Mouse (Mus musculus): ENCODE data around the gene Per1. TPM values are rescaled to one million over a fixed set of nuclear protein-coding genes. Genes with fewer than 3 reads are reported as not detected.

Per1 gene
- 9.8 TPM for polyA plus RNA-seq (2017; shearing (Covaris generic))

DNA sequence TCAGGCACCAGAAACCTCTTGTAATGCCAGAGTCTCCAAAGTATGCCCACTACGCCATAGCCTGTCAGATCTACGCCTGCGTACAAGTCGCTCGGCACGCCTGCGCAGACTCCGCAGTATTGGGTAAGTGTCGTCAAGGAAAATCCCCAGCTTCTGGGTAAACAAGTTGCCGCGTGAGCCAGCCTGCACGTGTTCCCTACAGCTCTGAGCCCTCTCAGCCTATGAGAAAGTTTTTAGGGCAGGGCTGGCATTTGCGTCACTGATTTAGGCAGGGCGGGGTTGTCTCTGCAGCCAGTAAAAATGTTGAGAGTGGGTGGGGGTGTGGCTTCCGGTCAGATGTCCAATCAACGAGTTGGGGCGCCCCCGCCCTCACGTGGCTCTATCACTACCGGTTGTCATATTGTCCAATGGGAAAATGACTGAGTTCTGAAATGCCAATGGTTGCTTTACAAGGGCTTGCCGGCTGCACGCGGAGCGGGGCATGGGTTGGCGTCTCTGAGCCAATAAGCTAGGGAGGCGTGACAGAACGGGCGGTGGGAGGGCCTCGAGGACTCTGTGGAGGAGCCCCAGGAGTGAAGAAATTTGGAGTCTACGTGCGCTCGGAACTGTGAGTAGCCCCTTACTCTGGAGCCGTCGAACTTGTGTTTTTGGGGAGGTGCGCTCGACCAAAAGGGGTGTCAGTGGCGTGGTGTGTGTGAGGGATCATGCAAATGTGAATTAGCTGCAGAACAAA, at the start of gene Per1:
TSS of gene Per1 (plus strand) at position 521 of the 733 bp plus-strand sequence.

DNA sequence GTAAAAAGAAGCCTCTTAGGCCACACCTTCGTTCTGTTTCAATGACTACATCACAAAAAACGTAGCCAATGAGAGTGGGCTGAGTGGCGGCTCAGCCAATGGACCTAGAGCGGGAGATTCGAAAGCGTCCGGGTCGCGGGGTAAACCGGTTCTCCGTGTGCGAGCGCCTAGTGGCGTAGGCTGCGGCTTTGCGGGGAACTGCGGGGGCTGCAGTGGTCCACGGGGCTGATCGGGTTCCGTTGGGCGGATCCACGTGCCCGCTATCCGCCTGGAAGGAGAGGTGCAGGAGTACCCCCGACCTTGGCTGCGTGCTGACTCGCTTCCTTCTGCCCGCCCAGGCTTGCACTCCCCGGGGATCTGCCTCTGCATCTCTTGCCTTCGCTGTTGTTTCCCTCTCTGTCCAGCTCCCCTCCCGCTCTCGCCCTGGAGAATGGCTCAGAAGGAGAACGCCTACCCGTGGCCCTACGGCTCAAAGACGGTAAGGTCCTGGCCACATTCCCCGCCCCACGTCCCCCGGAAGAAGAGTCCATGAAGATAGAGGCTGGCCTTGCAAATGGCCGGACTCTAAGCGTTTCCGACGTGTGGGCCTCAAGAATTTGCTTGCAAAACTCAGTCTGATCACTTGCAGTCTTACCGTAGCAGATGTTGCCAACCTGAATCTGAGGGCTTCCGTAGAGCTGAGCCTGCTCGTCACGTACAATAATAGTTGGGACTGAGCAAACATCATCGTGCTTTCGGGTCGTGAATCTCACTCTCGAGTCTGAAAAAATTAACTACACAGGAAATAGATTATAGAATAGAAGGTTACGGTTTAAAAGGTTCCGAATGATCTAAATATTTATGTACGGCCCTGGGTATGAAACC, 49.3 kb upstream of the Per1 start, which contains the start of gene Aurkb:
TSS of gene Aurkb (plus strand) at position 117 of the 864 bp plus-strand sequence.

DNA sequence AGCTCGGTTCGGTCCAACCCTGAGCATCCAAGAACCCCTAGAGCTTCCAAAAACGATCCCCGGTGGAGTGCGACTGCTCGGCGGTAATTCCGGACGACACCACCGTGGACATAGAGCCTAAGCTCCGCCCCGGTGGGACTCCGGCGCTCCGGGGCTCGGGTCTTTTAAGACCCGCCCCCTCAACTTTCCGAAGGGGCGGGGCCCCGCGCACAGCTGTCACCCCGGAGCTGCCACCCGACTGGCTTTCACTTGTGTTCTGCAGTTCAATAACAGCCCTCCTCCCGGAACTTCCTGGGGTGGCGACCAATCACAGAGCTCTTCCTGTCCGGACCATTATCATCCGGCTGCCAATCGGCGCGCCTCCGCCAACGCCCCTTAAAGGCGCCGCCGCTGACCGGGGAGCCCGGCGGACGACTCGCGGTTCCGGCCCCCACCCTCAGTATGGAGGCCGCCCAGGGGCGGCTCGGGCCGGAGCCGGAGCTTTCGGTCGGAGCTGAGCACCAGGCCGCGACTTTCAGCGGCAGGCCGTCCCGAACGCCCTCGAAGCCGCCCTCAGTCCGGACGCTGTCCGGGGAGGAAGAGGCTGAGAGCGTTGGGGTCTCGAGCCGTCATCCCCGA, 35.6 kb upstream of the Per1 start, which contains the start of gene Borcs6:
TSS of gene Borcs6 (plus strand) at position 361 of the 618 bp plus-strand sequence.

DNA sequence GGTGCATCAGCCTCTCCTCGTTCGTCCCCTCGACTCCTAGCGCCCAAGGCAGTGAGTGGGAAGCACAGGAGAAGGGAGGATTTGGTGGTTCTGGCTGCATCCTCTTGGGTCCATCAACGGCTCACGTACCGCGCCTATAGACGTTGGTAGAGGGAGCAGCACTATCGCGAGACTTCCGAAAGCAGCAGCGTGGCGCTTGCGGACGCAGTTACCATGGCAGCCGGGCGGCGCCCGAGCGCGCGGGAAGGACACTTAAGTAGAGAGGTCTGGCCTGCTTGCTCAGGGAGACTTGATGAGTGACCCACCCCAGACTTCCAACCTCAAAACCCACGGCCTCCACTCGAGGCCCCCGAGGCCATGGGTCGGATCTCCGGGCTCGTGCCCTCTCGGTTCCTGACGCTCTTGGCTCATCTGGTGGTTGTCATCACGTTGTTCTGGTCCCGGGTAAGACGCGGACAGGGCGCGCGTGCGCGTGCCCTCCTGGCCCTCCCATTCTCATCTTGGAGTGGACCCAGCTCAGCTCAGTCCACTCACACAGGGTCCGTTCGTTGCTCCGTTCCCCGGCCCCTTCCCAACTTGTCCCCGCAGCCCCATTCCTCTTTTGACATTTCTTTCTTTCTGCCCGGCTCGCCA, 24.3 kb upstream of the Per1 start, which contains the start of gene Tmem107:
TSS of gene Tmem107 (plus strand) at position 217 of the 633 bp plus-strand sequence.

DNA sequence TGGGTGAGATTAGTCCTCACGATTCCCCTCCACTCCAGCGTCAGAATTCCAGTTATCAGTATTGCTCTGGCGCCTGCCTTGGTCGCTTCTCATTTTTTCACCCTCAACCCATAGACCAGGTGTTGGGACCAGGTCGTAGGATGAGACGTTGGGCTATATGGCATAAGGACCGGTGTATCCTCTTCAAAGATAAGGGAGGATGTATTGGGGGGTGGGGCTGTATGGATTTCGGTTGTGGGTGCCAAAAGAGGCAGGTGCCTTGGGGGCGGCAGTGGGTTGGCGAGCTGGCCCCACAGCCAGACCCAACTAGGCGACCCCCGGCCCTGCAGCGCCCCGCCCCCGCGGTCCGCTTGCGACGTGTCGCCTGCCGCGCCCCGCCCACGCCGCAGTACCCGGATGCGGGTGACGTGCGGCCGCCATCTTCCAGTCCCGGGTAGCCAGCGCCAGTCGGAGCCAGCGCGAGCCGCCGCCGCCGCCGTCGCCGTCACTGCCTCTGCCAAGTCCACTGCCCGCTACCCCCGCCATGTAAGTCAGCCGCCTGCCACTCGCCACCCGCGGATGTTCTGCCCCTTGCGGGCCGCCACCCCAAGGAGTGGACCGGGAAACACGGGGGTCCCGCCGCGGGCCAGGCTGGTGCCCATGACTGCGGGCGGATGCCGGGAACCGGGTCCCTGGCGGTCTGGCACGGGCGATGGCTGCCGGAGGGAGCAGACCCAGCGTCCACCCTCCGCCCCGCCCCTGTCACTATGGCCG, 6.7 kb upstream of the Per1 start, which contains the start of gene Vamp2:
TSS of gene Vamp2 (plus strand) at position 388 of the 753 bp plus-strand sequence.

DNA sequence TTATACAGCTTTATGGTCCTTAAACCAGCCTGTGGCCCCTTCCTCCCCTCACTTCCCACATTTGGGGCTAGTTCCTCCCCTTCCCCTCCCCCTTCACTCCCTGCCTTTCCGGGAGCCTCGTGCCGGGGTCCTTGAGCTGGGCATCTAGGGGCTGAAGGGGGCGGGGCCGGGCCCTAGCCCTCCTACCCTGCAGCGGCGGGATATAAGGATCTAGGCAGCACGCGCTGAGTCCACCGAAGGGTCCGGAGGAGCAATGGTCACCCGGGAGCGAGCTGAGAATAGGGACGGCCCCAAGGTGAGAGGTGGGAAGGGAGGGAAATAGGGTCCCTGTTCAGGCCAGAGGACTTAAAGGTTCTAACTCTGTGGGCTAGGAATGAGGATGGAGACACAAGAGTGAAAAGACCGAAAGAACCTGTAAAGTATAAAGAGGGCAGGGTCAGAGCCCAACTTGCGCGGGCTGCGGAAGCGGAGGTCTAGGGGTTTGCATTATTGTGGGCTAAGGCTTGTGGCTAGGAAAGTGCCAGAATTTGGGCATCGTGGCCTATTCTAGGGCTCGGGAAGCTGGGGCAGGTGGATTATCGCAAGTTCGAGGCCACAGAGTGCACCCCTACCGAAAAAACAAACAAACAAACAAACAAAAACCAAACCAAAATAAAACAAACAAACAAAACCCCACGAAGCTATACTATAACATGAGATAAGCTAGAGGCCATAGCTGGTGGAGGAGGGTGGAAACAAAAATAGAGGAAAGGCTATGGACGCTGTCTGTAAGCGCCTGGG, 25.4 kb downstream of the Per1 start, which contains the start of gene Hes7:
TSS of gene Hes7 (plus strand) at position 184 of the 780 bp plus-strand sequence.

DNA sequence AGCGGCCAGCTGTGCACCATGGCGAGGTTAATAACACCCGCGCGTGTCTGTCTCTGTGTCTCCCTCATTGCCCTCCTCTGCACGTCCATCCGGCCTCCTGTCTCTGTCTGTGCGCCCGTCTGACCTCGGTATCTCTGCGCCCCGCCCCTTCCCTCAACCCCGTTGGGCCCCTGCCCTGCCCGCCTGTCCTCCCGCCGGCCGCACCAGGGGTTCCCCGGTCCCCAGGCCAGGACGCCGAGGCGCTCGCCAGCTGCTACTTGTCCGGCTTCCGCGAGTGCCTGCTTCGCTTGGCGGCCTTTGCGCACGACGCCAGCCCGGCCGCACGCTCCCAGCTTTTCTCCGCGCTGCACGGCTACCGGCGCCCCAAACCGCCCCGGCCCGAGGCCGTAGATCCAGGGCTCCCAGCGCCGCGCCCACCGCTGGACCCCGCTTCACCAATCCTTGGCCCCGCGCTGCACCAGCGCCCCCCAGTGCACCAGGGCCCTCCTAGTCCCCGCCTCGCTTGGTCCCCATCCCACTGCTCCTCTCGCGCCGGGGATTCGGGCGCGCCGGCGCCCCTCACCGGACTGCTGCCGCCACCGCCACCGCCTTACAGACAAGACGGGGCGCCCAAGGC, 27.4 kb downstream of the Per1 start, which contains the start of gene 9130213A22Rik:
TSS of gene 9130213A22Rik (minus strand) at position 254 of the 616 bp plus-strand sequence.

DNA sequence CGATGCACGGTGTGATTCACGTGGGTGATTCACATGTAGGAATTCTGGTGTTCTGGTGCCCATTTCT, 30.7 kb downstream of the Per1 start, which contains the start of gene Aloxe3:
TSS of gene Aloxe3 (plus strand) at position 45 of the 67 bp plus-strand sequence.

DNA sequence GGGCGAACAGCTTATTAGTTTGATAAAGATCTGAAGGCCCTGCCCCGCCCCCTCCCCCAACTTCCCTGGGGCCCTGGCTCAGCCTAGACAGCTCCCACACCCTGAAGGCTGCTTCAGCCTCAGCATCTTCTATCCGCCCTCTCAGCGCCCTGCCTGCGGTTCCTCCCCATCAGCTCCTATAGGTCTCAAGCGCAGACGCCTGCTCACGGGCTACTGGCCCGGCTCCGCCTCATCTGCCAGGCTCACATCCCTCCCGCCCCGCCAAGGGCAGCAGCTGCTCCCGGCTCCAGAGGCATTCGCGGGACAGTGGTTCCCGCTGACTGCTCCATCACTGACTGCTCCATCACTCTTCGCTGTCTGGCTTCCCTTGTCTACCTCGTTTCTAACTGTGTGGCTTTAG, 61.8 kb downstream of the Per1 start, which contains the start of gene Alox12b:
TSS of gene Alox12b (plus strand) at position 190 of the 400 bp plus-strand sequence.

Other genes with a start within 250 kb of the Per1 start
- 74.0 TPM for gene Ndel1, start 223.4 kb upstream of the Per1 start, polyA plus RNA-seq (2017; shearing (Covaris generic))
- not detected for gene Rnf222, start 206.7 kb upstream of the Per1 start, polyA plus RNA-seq (2017; shearing (Covaris generic))
- gene Rpl26, start 193.6 kb upstream of the Per1 start, polyA plus RNA-seq (2017; shearing (Covaris generic)): 813 TPM
- gene Odf4, start 168.1 kb upstream of the Per1 start, polyA plus RNA-seq (2017; shearing (Covaris generic)): not detected
- 0.16 TPM for gene Arhgef15, start 137.7 kb upstream of the Per1 start, polyA plus RNA-seq (2017; shearing (Covaris generic))
- 11.0 TPM for gene Slc25a35, start 127.1 kb upstream of the Per1 start, polyA plus RNA-seq (2017; shearing (Covaris generic))
- gene Rangrf, start 120.0 kb upstream of the Per1 start, polyA plus RNA-seq (2017; shearing (Covaris generic)): 35.2 TPM
- 5.3 TPM for gene Pfas, start 86.8 kb upstream of the Per1 start, polyA plus RNA-seq (2017; shearing (Covaris generic))
- gene Ctc1, start 79.3 kb upstream of the Per1 start, polyA plus RNA-seq (2017; shearing (Covaris generic)): 29.3 TPM
- 11.1 TPM for gene Aurkb, start 49.6 kb upstream of the Per1 start, polyA plus RNA-seq (2017; shearing (Covaris generic))
- gene Borcs6, start 35.5 kb upstream of the Per1 start, polyA plus RNA-seq (2017; shearing (Covaris generic)): 6.5 TPM
- 3.6 TPM for gene Tmem107, start 24.4 kb upstream of the Per1 start, polyA plus RNA-seq (2017; shearing (Covaris generic))
- gene Vamp2, start 6.7 kb upstream of the Per1 start, polyA plus RNA-seq (2017; shearing (Covaris generic)): 71.4 TPM
- not detected for gene Hes7, start 25.2 kb downstream of the Per1 start, polyA plus RNA-seq (2017; shearing (Covaris generic))
- gene 9130213A22Rik, start 27.4 kb downstream of the Per1 start, polyA plus RNA-seq (2017; shearing (Covaris generic)): 0.18 TPM
- 0.10 TPM for gene Aloxe3, start 30.7 kb downstream of the Per1 start, polyA plus RNA-seq (2017; shearing (Covaris generic))
- gene Alox12b, start 61.8 kb downstream of the Per1 start, polyA plus RNA-seq (2017; shearing (Covaris generic)): not detected
- gene Alox8, start 102.6 kb downstream of the Per1 start, polyA plus RNA-seq (2017; shearing (Covaris generic)): 13.7 TPM
- 0.12 TPM for gene Gucy2e, start 141.8 kb downstream of the Per1 start, polyA plus RNA-seq (2017; shearing (Covaris generic))
- 15.9 TPM for gene Cntrob, start 228.6 kb downstream of the Per1 start, polyA plus RNA-seq (2017; shearing (Covaris generic))
- 106 TPM for gene Trappc1, start 228.8 kb downstream of the Per1 start, polyA plus RNA-seq (2017; shearing (Covaris generic))
- gene Kcnab3, start 231.0 kb downstream of the Per1 start, polyA plus RNA-seq (2017; shearing (Covaris generic)): 2.9 TPM
- gene Rnf227, start 245.2 kb downstream of the Per1 start, polyA plus RNA-seq (2017; shearing (Covaris generic)): 5.1 TPM

Measured in inflammation-experienced regulatory T-cells, adult 16 weeks (primary cell).